ENCODE assay signal across 16 mouse cellular contexts in the genomic region with DNA sequence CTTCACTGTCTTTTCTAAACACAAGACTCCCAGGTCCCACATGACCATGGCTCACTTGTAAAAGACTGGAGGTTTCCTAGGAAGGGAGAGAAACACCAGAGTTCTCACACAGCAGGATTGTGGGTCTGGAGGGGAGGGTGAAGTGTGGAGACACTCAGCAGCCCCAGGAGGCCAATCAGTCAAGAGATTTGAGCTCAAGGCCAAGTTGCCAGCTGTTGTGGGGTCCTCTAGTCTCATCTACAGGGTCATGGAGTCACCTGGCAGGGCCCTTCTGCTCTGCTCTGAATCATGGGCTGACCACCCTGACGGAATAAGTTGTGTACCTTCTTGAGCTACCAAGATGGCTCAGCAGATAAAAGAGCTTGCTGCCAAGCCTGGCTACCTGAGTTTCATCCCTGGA. TPM values are rescaled to one million over a fixed set of nuclear protein-coding genes. Genes with fewer than 3 reads are reported as not detected.
"Had no signal": no experiment of that assay in that cellular context is flagged by ENCODE, and none has a peak within 500 bp of the region (broad histone marks: within the 10 kb centered on the region; RNA-seq: fewer than 3 reads in every experiment).

No protein-coding gene starts in this region.

- H3K9me3 ChIP-seq: limb, embryonic 10.5 days; limb, embryonic 13.5 days; liver, embryonic 12.5 days; liver, embryonic 15.5 days; lung, embryonic 15.5 days had no signal

- DNase-seq: kidney, adult 2 months; kidney, postnatal 14 days; layer of hippocampus, adult 9-11 months; liver; lung, adult 18-20 months; thymus, postnatal 25 days had no signal

- H3K4me2 ChIP-seq: limb, embryonic 13.5 days; liver, embryonic 12.5 days; liver, embryonic 15.5 days; lung, embryonic 15.5 days; midbrain, embryonic 13.5 days had no signal

- H3K4me3 ChIP-seq: layer of hippocampus, adult 2 months; limb, embryonic 10.5 days; limb, embryonic 13.5 days; liver, embryonic 12.5 days; liver, embryonic 15.5 days; lung, embryonic 15.5 days; midbrain, embryonic 13.5 days had no signal

- ATAC-seq: intestine, embryonic 16.5 days; liver, embryonic 12.5 days; midbrain, embryonic 13.5 days had no signal

- H3K36me3 ChIP-seq: limb, embryonic 10.5 days; limb, embryonic 13.5 days; liver, embryonic 12.5 days; liver, embryonic 15.5 days; lung, embryonic 15.5 days; midbrain, embryonic 13.5 days had no signal

- H3K9ac ChIP-seq: limb, embryonic 13.5 days; liver, embryonic 12.5 days; liver, embryonic 15.5 days; lung, embryonic 15.5 days; midbrain, embryonic 13.5 days had no signal

- H3K27ac ChIP-seq: layer of hippocampus, adult 2 months; limb, embryonic 10.5 days; limb, embryonic 13.5 days; liver, embryonic 12.5 days; liver, embryonic 15.5 days; macrophage; midbrain, embryonic 13.5 days had no signal

- H3K27me3 ChIP-seq: limb, embryonic 13.5 days; liver, embryonic 15.5 days; lung, embryonic 15.5 days; midbrain, embryonic 13.5 days had no signal

RNA-seq across cellular contexts. Expression of gene Diras1, which starts 51.7 kb away (rescaled TPM):
- total RNA-seq: megakaryocyte, adult 5-6 weeks had no signal
- polyA plus RNA-seq: liver, embryonic 12.5 days; macrophage had no signal
